8 mouse cellular contexts compared by ENCODE assay signal in the genomic region with DNA sequence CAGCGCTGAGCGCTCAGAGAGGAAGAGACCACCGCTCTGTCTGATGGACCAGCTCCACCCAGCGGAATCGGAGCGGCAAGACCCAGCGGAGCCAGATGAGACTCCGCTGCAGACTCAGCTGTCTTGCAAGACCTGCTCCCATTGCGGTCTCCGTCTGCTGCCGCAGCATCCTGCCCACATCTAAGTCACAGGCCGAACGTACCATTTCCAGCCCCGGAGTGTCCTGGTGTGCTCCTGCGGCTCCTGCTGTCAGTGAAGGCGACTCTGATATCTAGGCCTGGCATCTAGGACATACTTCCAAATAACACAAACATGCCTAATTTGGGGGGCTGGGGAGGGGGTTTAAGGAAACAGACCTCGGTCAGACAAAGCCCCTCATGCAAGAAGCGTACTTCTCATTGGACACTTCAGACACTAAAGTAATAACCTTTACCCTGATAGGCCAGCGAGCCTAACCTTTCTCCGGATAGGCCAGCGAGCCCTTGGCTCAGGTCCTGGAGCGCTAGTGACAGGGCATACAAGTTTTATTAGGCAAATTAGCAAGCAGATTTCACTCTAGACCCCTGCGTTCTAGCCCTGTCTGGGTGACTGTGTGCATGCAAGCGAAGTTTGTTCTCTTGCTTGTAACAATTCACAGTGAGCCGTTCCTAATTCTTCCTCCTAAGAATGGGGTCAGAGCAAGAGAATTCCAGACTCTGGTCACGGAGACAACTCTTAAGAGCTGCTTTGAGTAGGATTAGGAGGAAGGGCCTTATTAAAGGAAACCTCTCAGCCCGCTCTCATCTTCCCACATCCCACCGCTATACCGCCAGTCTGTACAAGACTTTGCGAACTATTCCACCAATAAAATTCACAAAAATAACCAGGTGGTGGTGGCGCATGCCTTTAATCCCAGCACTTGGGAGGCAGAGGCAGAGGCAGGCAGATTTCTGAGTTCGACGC. TPM values are rescaled to one million over a fixed set of nuclear protein-coding genes. Genes with fewer than 3 reads are reported as not detected.
DNase-seq lines count a peak whose midpoint lies in the region; ATAC-seq and TF ChIP-seq lines count a peak whose summit lies in the region.

A gene (minus strand): TSS at position 404 of the 942 bp plus-strand sequence.

- DNase-seq in 3T3-L1 (ENCODE audit: low read depth, low spot score) = peak; percentile 95
- DNase-seq in heart, adult 9 months (ENCODE audit: low spot score in 2 of 2) = peak; percentile 94 to 98
- DNase-seq in monocyte, adult 2 months (ENCODE audit: low read depth in 1 of 2, low spot score in 2 of 2) = peak; percentile 49 to 57
- peak; percentile 82 to 85 for DNase-seq in spleen, postnatal 36 days (ENCODE audit: low spot score in 2 of 2)

- no peaks in the 10 kb centered on the region for H3K9me3 ChIP-seq in kidney, embryonic 14.5 days (ENCODE audit: control insufficient read depth, low read length)
- H3K9me3 ChIP-seq in limb, embryonic 15.5 days = no peaks in the 10 kb centered on the region

- no peaks in the 10 kb centered on the region for H3K27me3 ChIP-seq in kidney, embryonic 14.5 days (ENCODE audit: control insufficient read depth, insufficient read depth, low read length)
- H3K27me3 ChIP-seq in limb, embryonic 15.5 days = no peaks in the 10 kb centered on the region

- TF ChIP-seq CTCF in bone marrow macrophage, adult 2 months (IDR thresholded peaks at IDR 0.05; ENCODE audit: low read depth, low read length) = no peak
- TF ChIP-seq CTCF in embryonic fibroblast, embryonic 13.5 days (IDR thresholded peaks at IDR 0.05; ENCODE audit: borderline replicate concordance, insufficient read depth, low read length) = peak; percentile 41; the same call in 1 of the 2 replicates

- peak within 1 kb of the TSS; percentile 79 for H3K4me3 ChIP-seq in bone marrow macrophage, adult 2 months (ENCODE audit: insufficient read depth, low read length)
- peak within 1 kb of the TSS; percentile 70 for H3K4me3 ChIP-seq in embryonic fibroblast, embryonic 13.5 days (ENCODE audit: insufficient read depth, low read length)
- peak within 1 kb of the TSS; percentile 65 for H3K4me3 ChIP-seq in kidney, embryonic 14.5 days (ENCODE audit: low read length)
- peak within 1 kb of the TSS; percentile 76 for H3K4me3 ChIP-seq in limb, embryonic 15.5 days

- peak within 1 kb of the TSS; percentile 66 for H3K4me2 ChIP-seq in kidney, embryonic 14.5 days (replicated peaks; ENCODE audit: low read depth, low read length)
- H3K4me2 ChIP-seq in limb, embryonic 15.5 days = peak within 1 kb of the TSS; percentile 69

- 13% methylated on average over 33 of the region's 33 CpGs for WGBS in kidney, embryonic 14.5 days
- WGBS in limb, embryonic 15.5 days = 10% methylated on average over 33 of the region's 33 CpGs

- no peak for TF ChIP-seq POLR2A in bone marrow macrophage, adult 2 months (IDR thresholded peaks at IDR 0.05; ENCODE audit: borderline replicate concordance, low read depth, low read length)
- TF ChIP-seq POLR2A in embryonic fibroblast, embryonic 13.5 days (IDR thresholded peaks at IDR 0.05; ENCODE audit: low read depth, low read length) = peak; percentile 64

- peak within 1 kb of the TSS; percentile 73 for H3K9ac ChIP-seq in kidney, embryonic 14.5 days (ENCODE audit: low read depth, low read length)
- peak within 1 kb of the TSS; percentile 70 for H3K9ac ChIP-seq in limb, embryonic 15.5 days

- no peaks in the 10 kb centered on the region for H3K36me3 ChIP-seq in kidney, embryonic 14.5 days (ENCODE audit: control insufficient read depth, insufficient read depth, low read length)
- H3K36me3 ChIP-seq in limb, embryonic 15.5 days = peaks cover 6% of the 10 kb centered on the region; the same call in 1 of the 2 replicates

- H3K4me1 ChIP-seq in bone marrow macrophage, adult 2 months (ENCODE audit: control insufficient read depth, insufficient read depth, low read length) = peaks cover 6% of the 10 kb centered on the region
- H3K4me1 ChIP-seq in embryonic fibroblast, embryonic 13.5 days (ENCODE audit: control insufficient read depth, insufficient read depth, low read length) = peaks cover 5% of the 10 kb centered on the region; the same call in 1 of the 2 replicates
- H3K4me1 ChIP-seq in kidney, embryonic 14.5 days (ENCODE audit: control insufficient read depth, insufficient read depth, low read length) = peaks cover 6% of the 10 kb centered on the region; the same call in 1 of the 2 replicates
- H3K4me1 ChIP-seq in limb, embryonic 15.5 days = peaks cover 12% of the 10 kb centered on the region

- no peak within 1 kb of the TSS for H3K27ac ChIP-seq in bone marrow macrophage, adult 2 months (ENCODE audit: insufficient read depth, low read depth, low read length)
- H3K27ac ChIP-seq in embryonic fibroblast, embryonic 13.5 days (ENCODE audit: insufficient read depth, low read length) = peak within 1 kb of the TSS; percentile 54
- H3K27ac ChIP-seq in kidney, embryonic 14.5 days (ENCODE audit: low read depth, low read length) = peak within 1 kb of the TSS; percentile 71
- H3K27ac ChIP-seq in limb, embryonic 15.5 days = peak within 1 kb of the TSS; percentile 88

- ATAC-seq in kidney, embryonic 14.5 days (ENCODE audit: low FRiP score, low TSS enrichment) = peak; percentile 98
- peak; percentile 95 for ATAC-seq in limb, embryonic 15.5 days (ENCODE audit: insufficient number of reproducible peaks, low FRiP score, low TSS enrichment, low read depth)

RNA-seq across cellular contexts. Expression of the gene that starts here (rescaled TPM):
- polyA plus RNA-seq in bone marrow macrophage, adult 2 months (2012; ENCODE audit: insufficient read depth, insufficient read length, missing spikeins) = 5.0 and 6.8 TPM in 2 replicates
- polyA plus RNA-seq in embryonic fibroblast, embryonic 13.5 days (2011; ENCODE audit: insufficient read length, low read depth, missing spikeins) = 9.1 and 10.7 TPM in 2 replicates
- polyA plus RNA-seq in kidney, embryonic 14.5 days (2014; fragmentation: Nextera tagmentation; extraction: Ambion mirVana) = 5.8 and 8.9 TPM in 2 replicates
- 7.5 and 8.5 TPM in 2 replicates for polyA plus RNA-seq in limb, embryonic 15.5 days (2015; fragmentation: Nextera tagmentation; extraction: Ambion mirVana)
